Mouse (Mus musculus): Measurements from ENCODE around the gene Arpc2.

GRCm38 (mm10) chr1:74203457-74203856 lies 32.4 kb upstream of the Arpc2 start:
- no peak for TF ChIP-seq CTCF (IDR thresholded peaks at IDR 0.05; ENCODE audit: control insufficient read depth, insufficient read depth, insufficient replicate concordance, low read depth, low read length)
- no peak for TF ChIP-seq POLR2A (IDR thresholded peaks at IDR 0.05; ENCODE audit: control insufficient read depth, low read depth, low read length)

Measured in testis, adult 2 months (tissue).